Mouse (Mus musculus): ENCODE results near the gene Zbtb38. TPM values are rescaled to one million over a fixed set of nuclear protein-coding genes. Genes with fewer than 3 reads are reported as not detected.

The Zbtb38 gene
- polyA plus RNA-seq, 1 experiment from 2014 or later, result 19.7 TPM

- peaks cover 8% of the 10 kb centered on the region; the same call in 1 of the 2 replicates for H3K9me3 ChIP-seq
- H3K27me3 ChIP-seq (replicated peaks), result no peaks in the 10 kb centered on the region
- H3K4me1 ChIP-seq, result no peaks in the 10 kb centered on the region
- no peak overlapping the region for H3K9ac ChIP-seq
- ATAC-seq (ENCODE audit: low FRiP score, low read depth), result no peak
- H3K4me3 ChIP-seq, result no peak overlapping the region
- no peak overlapping the region for H3K27ac ChIP-seq
- H3K36me3 ChIP-seq, result peaks cover 11% of the 10 kb centered on the region; the same call in 1 of the 2 replicates
- no peak overlapping the region for H3K4me2 ChIP-seq (replicated peaks)
- WGBS, result 98% methylated on average over 6 of the region's 6 CpGs
Observed at GRCm38 (mm10) chr9:96699276-96700035, 53.2 kb downstream of the Zbtb38 start.

- Histone ChIP-seq H3K9me3 (peaks cover 8% of the 10 kb centered on the region; the same call in 1 of the 2 replicates), H3K4me3 (no peak overlapping the region), H3K27ac (no peak overlapping the region), H3K4me2 (replicated peaks) (no peak overlapping the region), H3K36me3 (peaks cover 11% of the 10 kb centered on the region; the same call in 1 of the 2 replicates), H3K9ac (no peak overlapping the region), H3K27me3 (replicated peaks) (no peaks in the 10 kb centered on the region), H3K4me1 (no peaks in the 10 kb centered on the region)
- WGBS, result 90% methylated on average over 14 of the region's 14 CpGs
- no peak for ATAC-seq (ENCODE audit: low FRiP score, low read depth)
Observed at GRCm38 (mm10) chr9:96696788-96697492, 55.7 kb downstream of the Zbtb38 start.

- Histone ChIP-seq H3K4me1 (no peaks in the 10 kb centered on the region), H3K36me3 (peaks cover 11% of the 10 kb centered on the region; the same call in 1 of the 2 replicates), H3K9ac (no peak overlapping the region), H3K4me2 (replicated peaks) (no peak overlapping the region), H3K9me3 (peaks cover 8% of the 10 kb centered on the region; the same call in 1 of the 2 replicates), H3K4me3 (no peak overlapping the region), H3K27ac (no peak overlapping the region), H3K27me3 (replicated peaks) (no peaks in the 10 kb centered on the region)
- 80% methylated on average over 12 of the region's 12 CpGs for WGBS
- no peak for ATAC-seq (ENCODE audit: low FRiP score, low read depth)
Observed at GRCm38 (mm10) chr9:96696141-96696561, 56.5 kb downstream of the Zbtb38 start.

- H3K27ac ChIP-seq, result no peak overlapping the region
- no peaks in the 10 kb centered on the region for H3K4me1 ChIP-seq
- H3K4me3 ChIP-seq, result no peak overlapping the region
- no peak overlapping the region for H3K9ac ChIP-seq
- H3K4me2 ChIP-seq (replicated peaks), result no peak overlapping the region
- no peaks in the 10 kb centered on the region for H3K27me3 ChIP-seq (replicated peaks)
- ATAC-seq (ENCODE audit: low FRiP score, low read depth), result no peak
- no peaks in the 10 kb centered on the region for H3K9me3 ChIP-seq
- peaks cover 22% of the 10 kb centered on the region for H3K36me3 ChIP-seq
- WGBS, result 87% methylated on average over 4 of the region's 4 CpGs
Observed at GRCm38 (mm10) chr9:96690461-96690863, 62.2 kb downstream of the Zbtb38 start.

- no peak overlapping the region for H3K27ac ChIP-seq
Observed at GRCm38 (mm10) chr9:96689076-96689475, 63.6 kb downstream of the Zbtb38 start.

GRCm38 (mm10) chr9:96688194-96688875 lies 64.3 kb downstream of the Zbtb38 start:
- Histone ChIP-seq H3K27me3 (replicated peaks) (no peaks in the 10 kb centered on the region), H3K9ac (no peak overlapping the region), H3K4me1 (no peaks in the 10 kb centered on the region), H3K27ac (no peak overlapping the region), H3K4me3 (no peak overlapping the region), H3K4me2 (replicated peaks) (no peak overlapping the region), H3K9me3 (no peaks in the 10 kb centered on the region), H3K36me3 (peaks cover 23% of the 10 kb centered on the region)
- 90% methylated on average over 21 of the region's 21 CpGs for WGBS
- ATAC-seq (ENCODE audit: low FRiP score, low read depth), result no peak

More at GRCm38 (mm10) chr9:96689076-96689475, 63.6 kb downstream of the Zbtb38 start:
- Histone ChIP-seq H3K4me2 (replicated peaks) (no peak overlapping the region), H3K36me3 (peaks cover 23% of the 10 kb centered on the region), H3K9ac (no peak overlapping the region), H3K4me1 (no peaks in the 10 kb centered on the region), H3K4me3 (no peak overlapping the region), H3K9me3 (no peaks in the 10 kb centered on the region), H3K27me3 (replicated peaks) (no peaks in the 10 kb centered on the region)
- no peak for ATAC-seq (ENCODE audit: low FRiP score, low read depth)
- WGBS, result 89% methylated on average over 4 of the region's 4 CpGs

GRCm38 (mm10) chr9:96687591-96688186 lies 64.9 kb downstream of the Zbtb38 start:
- H3K9ac ChIP-seq, result no peak overlapping the region
- H3K4me1 ChIP-seq, result no peaks in the 10 kb centered on the region
- H3K4me3 ChIP-seq, result no peak overlapping the region
- H3K27me3 ChIP-seq (replicated peaks), result no peaks in the 10 kb centered on the region
- peaks cover 23% of the 10 kb centered on the region for H3K36me3 ChIP-seq
- WGBS, result 77% methylated on average over 20 of the region's 20 CpGs
- H3K9me3 ChIP-seq, result no peaks in the 10 kb centered on the region
- ATAC-seq (ENCODE audit: low FRiP score, low read depth), result no peak
- no peak overlapping the region for H3K27ac ChIP-seq
- no peak overlapping the region for H3K4me2 ChIP-seq (replicated peaks)

GRCm38 (mm10) chr9:96685600-96686084 lies 67.0 kb downstream of the Zbtb38 start:
- H3K4me2 ChIP-seq (replicated peaks), result no peak overlapping the region
- no peak overlapping the region for H3K27ac ChIP-seq
- H3K4me1 ChIP-seq, result no peaks in the 10 kb centered on the region
- ATAC-seq (ENCODE audit: low FRiP score, low read depth), result no peak
- WGBS, result 93% methylated on average over 18 of the region's 18 CpGs
- no peak overlapping the region for H3K9ac ChIP-seq
- peaks cover 23% of the 10 kb centered on the region for H3K36me3 ChIP-seq
- H3K27me3 ChIP-seq (replicated peaks), result no peaks in the 10 kb centered on the region
- no peak overlapping the region for H3K4me3 ChIP-seq
- H3K9me3 ChIP-seq, result no peaks in the 10 kb centered on the region

- H3K4me3 ChIP-seq, result no peak overlapping the region
- no peak overlapping the region for H3K4me2 ChIP-seq (replicated peaks)
- H3K9ac ChIP-seq, result no peak overlapping the region
- 77% methylated on average over 14 of the region's 14 CpGs for WGBS
- H3K27me3 ChIP-seq (replicated peaks), result no peaks in the 10 kb centered on the region
- H3K4me1 ChIP-seq, result no peaks in the 10 kb centered on the region
- H3K27ac ChIP-seq, result no peak overlapping the region
- H3K36me3 ChIP-seq, result peaks cover 23% of the 10 kb centered on the region
- H3K9me3 ChIP-seq, result no peaks in the 10 kb centered on the region
- ATAC-seq (ENCODE audit: low FRiP score, low read depth), result no peak
Observed at GRCm38 (mm10) chr9:96684866-96685599, 67.6 kb downstream of the Zbtb38 start.

- H3K9me3 ChIP-seq, result no peaks in the 10 kb centered on the region
- no peak overlapping the region for H3K27ac ChIP-seq
- no peak overlapping the region for H3K9ac ChIP-seq
- ATAC-seq (ENCODE audit: low FRiP score, low read depth), result no peak
- WGBS, result 92% methylated on average over 4 of the region's 4 CpGs
- H3K4me3 ChIP-seq, result no peak overlapping the region
- peaks cover 23% of the 10 kb centered on the region for H3K36me3 ChIP-seq
- H3K4me1 ChIP-seq, result no peaks in the 10 kb centered on the region
- no peaks in the 10 kb centered on the region for H3K27me3 ChIP-seq (replicated peaks)
- no peak overlapping the region for H3K4me2 ChIP-seq (replicated peaks)
Observed at GRCm38 (mm10) chr9:96684165-96684792, 68.4 kb downstream of the Zbtb38 start.

GRCm38 (mm10) chr9:96678611-96679010 lies 74.0 kb downstream of the Zbtb38 start:
- WGBS, result 79% methylated on average over 5 of the region's 5 CpGs
- no peak overlapping the region for H3K4me3 ChIP-seq
- ATAC-seq (ENCODE audit: low FRiP score, low read depth), result no peak

More at GRCm38 (mm10) chr9:96678611-96679010, 74.0 kb downstream of the Zbtb38 start:
- Histone ChIP-seq H3K9ac (no peak overlapping the region), H3K4me1 (no peaks in the 10 kb centered on the region), H3K9me3 (no peaks in the 10 kb centered on the region), H3K27ac (no peak overlapping the region), H3K27me3 (replicated peaks) (no peaks in the 10 kb centered on the region), H3K36me3 (no peaks in the 10 kb centered on the region), H3K4me2 (replicated peaks) (no peak overlapping the region)
